Mouse (Mus musculus) heart, postnatal 0 days (tissue): ENCODE measurements at regions not wholly inside any gene's neighbourhood (a gene's known extent, or its start where the extent isn't known, plus 50 kb on each side); places are given as distances from the start of the nearest gene placed in this dataset.

Experiments
- ATAC-seq: fragments of 200-750 bp; cut with Nextera tagmentation; 2 replicates; pipeline ENCODE4 v1.8.0; 2017; ENCODE audit warnings: low read depth, moderate number of reproducible peaks, moderate library complexity; ENCODE audit not compliant: insufficient read depth
- DNase-seq: peaks from one replicate; pipeline ENCODE4 v3.0.0-alpha.2; 2016; ENCODE audit warnings: low spot score
- H3K27ac ChIP-seq: fragments of 300-500 bp; sonication (generic); 2 replicates; pipeline ENCODE4 v1.5.1; 2014; ENCODE audit warnings: low read depth, mild to moderate bottlenecking
- H3K27me3 ChIP-seq: fragments of 300-500 bp; sonication (generic); 2 replicates; pipeline ENCODE4 v1.6.1; 2014; ENCODE audit warnings: low read length, mixed read lengths; ENCODE audit not compliant: control insufficient read depth, insufficient read depth
- H3K36me3 ChIP-seq: fragments of 300-500 bp; sonication (generic); replicated peaks from 2 replicates; pipeline ENCODE4 v1.6.1; 2014; ENCODE audit warnings: low read length, mixed read lengths; ENCODE audit not compliant: control insufficient read depth, insufficient read depth
- H3K4me1 ChIP-seq: fragments of 300-500 bp; sonication (generic); 2 replicates; pipeline ENCODE4 v1.6.1; 2014; ENCODE audit warnings: antibody characterized with exemption; ENCODE audit not compliant: control insufficient read depth, insufficient read depth
- H3K4me2 ChIP-seq: fragments of 300-500 bp; sonication (generic); 2 replicates; pipeline ENCODE4 v1.6.1; 2014; ENCODE audit warnings: low read depth, mild to moderate bottlenecking, low read length, moderate library complexity
- H3K4me3 ChIP-seq: fragments of 300-500 bp; sonication (generic); 2 replicates; pipeline ENCODE4 v1.5.1; 2014; ENCODE audit warnings: low read depth, low read length
- H3K9ac ChIP-seq: fragments of 300-500 bp; sonication (generic); replicated peaks from 2 replicates; pipeline ENCODE4 v1.6.1; 2014; ENCODE audit warnings: low read depth, low read length, mixed read lengths
- H3K9me3 ChIP-seq: fragments of 300-500 bp; sonication (generic); replicated peaks from 2 replicates; pipeline ENCODE4 v1.6.1; 2016; ENCODE audit warnings: low read length; ENCODE audit not compliant: control insufficient read depth
- CTCF ChIP-seq: IDR thresholded peaks from 2 replicates; pipeline ENCODE4 v1.5.1; 2016; ENCODE audit warnings: antibody characterized with exemption, control low read depth, low read depth
- EP300 ChIP-seq: IDR thresholded peaks from 2 replicates; pipeline ENCODE4 v1.6.1; 2016; ENCODE audit warnings: antibody characterized with exemption, low read depth
- WGBS: fragments of 180-500 bp; shearing (Covaris S2); extraction: QIAGEN DNeasy Blood & Tissue Kit; methylation state at CpG from one replicate; pipeline ENCODE4 v1.1.7; 2014; 5-methylcytosine and 5-hydroxymethylcytosine counted together

- Histone ChIP-seq H3K4me2 (no peak overlapping the region), H3K27me3 (no peaks in the 10 kb centered on the region), H3K4me3 (no peak overlapping the region), H3K4me1 (no peaks in the 10 kb centered on the region), H3K9ac (no peak overlapping the region), H3K36me3 (no peaks in the 10 kb centered on the region), H3K9me3 (no peaks in the 10 kb centered on the region), H3K27ac (no peak overlapping the region)
- DNase-seq (no peak), ATAC-seq (no peak)
- TF ChIP-seq EP300 (no peak), CTCF (no peak)
Observed at GRCm38 (mm10) chr1:77879026-77879425, 317.9 kb downstream of the Pax3 start.

GRCm38 (mm10) chr1:77870125-77870524 lies 326.8 kb downstream of the Pax3 start:
- H3K36me3 ChIP-seq: no peaks in the 10 kb centered on the region
- WGBS: 39% methylated on average over 2 of the region's 2 CpGs
- no peak overlapping the region for H3K4me2 ChIP-seq
- no peak overlapping the region for H3K27ac ChIP-seq
- DNase-seq (no peak), ATAC-seq (no peak)
- no peak overlapping the region for H3K4me3 ChIP-seq
- H3K9me3 ChIP-seq: no peaks in the 10 kb centered on the region
- no peaks in the 10 kb centered on the region for H3K4me1 ChIP-seq
- no peak for TF ChIP-seq EP300
- no peak for TF ChIP-seq CTCF
- H3K9ac ChIP-seq: no peak overlapping the region
- no peaks in the 10 kb centered on the region for H3K27me3 ChIP-seq

- TF ChIP-seq EP300 (no peak), CTCF (no peak)
- Histone ChIP-seq H3K4me1 (no peaks in the 10 kb centered on the region), H3K9ac (no peak overlapping the region), H3K4me2 (no peak overlapping the region), H3K36me3 (no peaks in the 10 kb centered on the region), H3K4me3 (no peak overlapping the region), H3K9me3 (no peaks in the 10 kb centered on the region), H3K27ac (no peak overlapping the region), H3K27me3 (no peaks in the 10 kb centered on the region)
- ATAC-seq (no peak), DNase-seq (no peak)
- 47% methylated on average over 1 of the region's 1 CpGs for WGBS
Observed at GRCm38 (mm10) chr1:77869174-77869573, 327.8 kb downstream of the Pax3 start.

- Histone ChIP-seq H3K4me3 (no peak overlapping the region), H3K36me3 (no peaks in the 10 kb centered on the region), H3K4me1 (no peaks in the 10 kb centered on the region), H3K4me2 (no peak overlapping the region), H3K9ac (no peak overlapping the region), H3K9me3 (no peaks in the 10 kb centered on the region), H3K27me3 (no peaks in the 10 kb centered on the region), H3K27ac (no peak overlapping the region)
- DNase-seq: no peak
- no peak for ATAC-seq
- TF ChIP-seq CTCF: no peak
- no peak for TF ChIP-seq EP300
- 82% methylated on average over 9 of the region's 9 CpGs for WGBS
Observed at GRCm38 (mm10) chr1:77859931-77860330, 337.0 kb downstream of the Pax3 start.

GRCm38 (mm10) chr1:77854366-77854765 lies 339.5 kb upstream of the Epha4 start:
- H3K9ac ChIP-seq: no peak overlapping the region
- no peak for DNase-seq
- H3K4me1 ChIP-seq: no peaks in the 10 kb centered on the region
- no peak for ATAC-seq
- no peak overlapping the region for H3K4me3 ChIP-seq
- H3K27ac ChIP-seq: no peak overlapping the region
- H3K27me3 ChIP-seq: no peaks in the 10 kb centered on the region
- WGBS: 77% methylated on average over 1 of the region's 1 CpGs
- no peaks in the 10 kb centered on the region for H3K36me3 ChIP-seq
- no peaks in the 10 kb centered on the region for H3K9me3 ChIP-seq
- H3K4me2 ChIP-seq: no peak overlapping the region
- TF ChIP-seq CTCF: no peak

- no peak overlapping the region for H3K4me3 ChIP-seq
- H3K9ac ChIP-seq: no peak overlapping the region
- H3K27ac ChIP-seq: no peak overlapping the region
- no peak overlapping the region for H3K4me2 ChIP-seq
- no peaks in the 10 kb centered on the region for H3K4me1 ChIP-seq
- no peak for TF ChIP-seq CTCF
- no peak for TF ChIP-seq EP300
- no peak for ATAC-seq
- H3K36me3 ChIP-seq: no peaks in the 10 kb centered on the region
- no peaks in the 10 kb centered on the region for H3K9me3 ChIP-seq
- DNase-seq: no peak
- WGBS: 72% methylated on average over 9 of the region's 9 CpGs
- H3K27me3 ChIP-seq: no peaks in the 10 kb centered on the region
Observed at GRCm38 (mm10) chr1:77847766-77848615, 333.1 kb upstream of the Epha4 start.
